Mouse (Mus musculus) spleen, adult 2 months (tissue): Measurements from ENCODE around the gene Ccdc93. TPM values are rescaled to one million over a fixed set of nuclear protein-coding genes. Genes with fewer than 3 reads are reported as not detected.

Experiments used
- DNase-seq, 2 experiments: peaks; one replicate each; pipeline versions ENCODE4 v3.0.0 to v3.0.0-alpha.2; 2012 to 2021; ENCODE audit warnings: low spot score in 2 of 2, low read depth in 1 of 2
- H3K27ac ChIP-seq: fragments of 200-500 bp; 2 replicates; pipeline ENCODE4 v1.5.1; 2012; ENCODE audit warnings: low read length, inconsistent platforms; ENCODE audit not compliant: insufficient read depth
- H3K27me3 ChIP-seq: fragments of 200-500 bp; 2 replicates; pipeline ENCODE4 v1.6.1; 2012; ENCODE audit warnings: mild to moderate bottlenecking, moderate library complexity, low read length, inconsistent platforms; ENCODE audit not compliant: control insufficient read depth, insufficient read depth
- H3K36me3 ChIP-seq: fragments of 200-500 bp; 2 replicates; pipeline ENCODE4 v1.6.1; 2012; ENCODE audit warnings: mild to moderate bottlenecking, low read length, inconsistent platforms; ENCODE audit not compliant: control insufficient read depth, insufficient read depth
- H3K4me1 ChIP-seq: fragments of 200-500 bp; 2 replicates; pipeline ENCODE4 v1.6.1; 2011; ENCODE audit warnings: inconsistent platforms; ENCODE audit not compliant: control insufficient read depth, insufficient read depth, insufficient read length
- H3K4me3 ChIP-seq: fragments of 200-500 bp; 2 replicates; pipeline ENCODE4 v1.5.1; 2011; ENCODE audit warnings: mild to moderate bottlenecking, inconsistent platforms; ENCODE audit not compliant: insufficient read depth, insufficient read length; ENCODE audit errors: extremely low read depth
- CTCF ChIP-seq: fragments of 200-500 bp; IDR thresholded peaks from 2 replicates; pipeline ENCODE4 v1.5.1; 2011; ENCODE audit warnings: mild to moderate bottlenecking, inconsistent platforms; ENCODE audit not compliant: insufficient read depth, insufficient read length, insufficient replicate concordance; ENCODE audit errors: extremely low read depth
- POLR2A ChIP-seq: fragments of 200-500 bp; IDR thresholded peaks from 2 replicates; pipeline ENCODE4 v1.6.1; 2011; ENCODE audit warnings: low read depth, low read length, inconsistent platforms
- WGBS: fragments of 180-500 bp; shearing (Covaris S2); methylation state at CpG from one replicate; pipeline ENCODE4 v1.1.7; 2018; 5-methylcytosine and 5-hydroxymethylcytosine counted together
- polyA plus RNA-seq: library from polyadenylated mRNA; depleted of rRNA; stranded (reverse); fragments of >200 nt; gene quantifications from 2 replicates; pipeline ENCODE4 v1.2.3, GENCODE M21; 2012; rRNA removed

The Ccdc93 gene
- polyA plus RNA-seq, 1 experiment, result 7.2 TPM

DNA sequence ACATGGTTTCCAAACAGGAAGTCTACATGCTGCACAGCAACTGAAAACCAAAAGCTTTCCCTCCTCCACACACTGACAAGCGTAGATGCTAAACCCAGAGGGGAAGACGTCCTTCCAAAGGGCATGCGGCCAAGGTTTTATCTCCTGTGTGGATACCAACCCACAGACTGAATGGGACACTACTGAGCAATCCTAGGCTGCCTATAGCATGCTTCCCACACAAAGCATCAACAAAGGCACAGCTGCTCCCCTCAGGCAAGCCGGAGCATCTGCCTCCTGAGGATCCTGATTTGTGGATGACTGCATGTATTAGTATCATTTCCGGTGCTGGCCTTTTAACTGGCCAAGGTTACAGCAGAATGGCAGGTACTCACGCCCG is 120.6 kb downstream of the Ccdc93 start:
- H3K27me3 ChIP-seq, result no peaks in the 10 kb centered on the region
- no peak overlapping the region for H3K4me3 ChIP-seq
- H3K4me1 ChIP-seq, result no peaks in the 10 kb centered on the region
- TF ChIP-seq POLR2A (no peak), CTCF (no peak)
- peaks cover 21% of the 10 kb centered on the region for H3K36me3 ChIP-seq
- 91% methylated on average over 7 of the region's 7 CpGs for WGBS
- no peak overlapping the region for H3K27ac ChIP-seq
- no peak for DNase-seq

Other genes with a start within 250 kb of the Ccdc93 start
- 9.6 and 11.2 TPM in 2 replicates for gene Insig2, start 98.5 kb upstream of the Ccdc93 start, polyA plus RNA-seq
- gene Htr5b, start 97.4 kb downstream of the Ccdc93 start, polyA plus RNA-seq, result 0.07 TPM in 1 of 2 replicates, not detected in the other
- 30.1 and 32.1 TPM in 2 replicates for gene Ddx18, start 136.9 kb downstream of the Ccdc93 start, polyA plus RNA-seq